Mouse (Mus musculus): ENCODE data around the gene Zcchc18. TPM values are rescaled to one million over a fixed set of nuclear protein-coding genes. Genes with fewer than 3 reads are reported as not detected.
A peak's percentile ranks its signal among the peaks of the same experiment; 100 is the strongest.

The Zcchc18 gene
- polyA plus RNA-seq, 1 experiment from 2014 or later, result 1.9 TPM

DNA sequence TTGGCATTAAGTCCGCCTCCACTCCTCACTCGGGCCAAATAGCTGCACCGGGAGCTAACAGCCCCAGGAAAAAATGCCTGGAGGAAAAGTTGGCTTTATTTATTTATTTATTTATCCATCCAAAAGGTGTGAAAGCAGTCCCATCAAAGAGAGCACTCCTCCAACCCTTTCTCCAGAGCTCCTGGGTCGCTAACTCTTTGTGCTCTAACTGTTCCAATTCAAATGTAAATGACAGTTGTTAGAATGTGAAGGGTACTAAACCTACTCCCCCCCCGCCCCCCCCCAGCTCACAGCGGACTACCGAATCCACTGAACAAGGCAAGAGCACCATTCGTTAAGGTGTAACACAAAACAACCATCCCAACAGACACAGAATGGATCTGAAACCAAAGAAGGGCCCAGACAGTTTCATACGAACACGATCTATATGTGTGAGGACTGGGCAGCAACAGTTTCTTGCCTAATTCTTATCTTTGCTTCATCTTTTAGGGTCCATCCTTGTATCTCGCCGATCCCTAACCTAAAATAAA, 44.6 kb downstream of the Zcchc18 start:
- peak overlapping the region; percentile 86 for H3K27ac ChIP-seq (ENCODE audit: low read length)

DNA sequence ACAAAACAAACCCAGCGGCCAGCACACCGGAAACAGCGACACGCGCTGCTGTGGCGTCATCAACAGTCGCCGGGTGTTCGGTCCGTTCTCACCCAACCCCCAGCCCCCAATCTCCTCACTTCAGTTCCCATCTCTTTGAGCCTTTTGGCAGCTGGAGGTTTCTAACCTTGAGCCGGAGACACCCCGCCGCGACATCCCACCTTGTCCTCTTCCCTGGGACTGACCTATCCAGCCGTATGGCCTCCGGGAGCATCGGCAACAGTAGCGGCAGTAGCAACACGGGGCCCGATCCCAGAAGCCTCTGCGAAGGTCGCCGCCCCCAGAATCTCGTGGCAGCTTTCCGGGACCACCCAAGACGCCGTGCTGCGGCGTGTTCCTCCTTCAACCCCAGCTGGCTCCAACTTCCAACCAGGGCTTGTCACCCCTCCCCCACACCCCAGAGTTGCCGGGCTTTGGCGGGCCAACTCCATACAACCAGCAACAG, 45.1 kb downstream of the Zcchc18 start, which contains the start of gene Slc25a53:
Gene Slc25a53, minus strand, starts transcription at position 303 of the 484 bp plus-strand sequence.
- no peaks in the 10 kb centered on the region for H3K9me3 ChIP-seq (replicated peaks; ENCODE audit: control insufficient read depth, low read length)
- peak within 1 kb of the TSS; percentile 86 for H3K27ac ChIP-seq (ENCODE audit: low read length)
- peak within 1 kb of the TSS; percentile 69 for H3K9ac ChIP-seq (ENCODE audit: low read length)
- no peaks in the 10 kb centered on the region for H3K36me3 ChIP-seq (ENCODE audit: control insufficient read depth, insufficient read depth)
- ATAC-seq (replicated peaks; ENCODE audit: extremely low read depth, insufficient read depth, low FRiP score), result peak; percentile 87
- 0 out of 2 replicates have a peak, but pooled peaks cover 3% of the 10 kb centered on the region for H3K4me1 ChIP-seq (ENCODE audit: control insufficient read depth, insufficient read depth, low read length)
- peak within 1 kb of the TSS; percentile 68 for H3K4me2 ChIP-seq (ENCODE audit: low read depth, low read length)
- H3K4me3 ChIP-seq (ENCODE audit: low read length), result peak within 1 kb of the TSS; percentile 57
- 18% methylated on average over 31 of the region's 31 CpGs for WGBS
- H3K27me3 ChIP-seq (ENCODE audit: control insufficient read depth, insufficient read depth, low read length), result no peaks in the 10 kb centered on the region

More for the DNA sequence above, 44.6 kb downstream of the Zcchc18 start:
- WGBS, result 14% methylated on average over 12 of the region's 12 CpGs
- Histone ChIP-seq H3K4me3 (ENCODE audit: low read length) (peak overlapping the region; percentile 57), H3K4me2 (ENCODE audit: low read depth, low read length) (peak overlapping the region; percentile 68), H3K9ac (ENCODE audit: low read length) (peak overlapping the region; percentile 69), H3K27me3 (ENCODE audit: control insufficient read depth, insufficient read depth, low read length) (no peaks in the 10 kb centered on the region), H3K9me3 (replicated peaks; ENCODE audit: control insufficient read depth, low read length) (no peaks in the 10 kb centered on the region), H3K36me3 (ENCODE audit: control insufficient read depth, insufficient read depth) (no peaks in the 10 kb centered on the region), H3K4me1 (ENCODE audit: control insufficient read depth, insufficient read depth, low read length) (0 out of 2 replicates have a peak, but pooled peaks cover 3% of the 10 kb centered on the region)
- ATAC-seq (replicated peaks; ENCODE audit: extremely low read depth, insufficient read depth, low FRiP score), result no peak

DNA sequence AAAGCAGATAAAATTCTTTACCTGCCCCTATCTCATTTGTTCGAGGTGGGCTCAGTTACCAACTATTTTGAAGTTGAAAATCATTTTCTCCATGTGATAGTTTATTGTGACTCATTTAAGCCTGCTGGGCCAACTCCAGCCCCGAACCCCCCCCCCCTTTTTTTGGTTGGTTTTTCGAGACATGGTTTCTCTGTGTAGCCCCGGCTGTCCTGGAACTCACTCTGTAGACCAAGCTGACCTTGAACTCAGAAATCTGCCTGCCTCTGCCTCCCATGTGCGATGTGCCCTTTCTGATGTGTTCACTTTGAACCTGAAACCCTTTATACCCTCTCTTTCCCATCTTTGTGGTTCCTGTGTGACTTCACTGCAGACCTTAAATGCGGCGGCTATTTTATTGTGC, 45.5 kb downstream of the Zcchc18 start:
- H3K9ac ChIP-seq (ENCODE audit: low read length), result peak overlapping the region; percentile 69
- 34% methylated on average over 7 of the region's 7 CpGs for WGBS
- no peak for ATAC-seq (replicated peaks; ENCODE audit: extremely low read depth, insufficient read depth, low FRiP score)
- 0 out of 2 replicates have a peak, but pooled peaks cover 3% of the 10 kb centered on the region for H3K4me1 ChIP-seq (ENCODE audit: control insufficient read depth, insufficient read depth, low read length)
- no peaks in the 10 kb centered on the region for H3K27me3 ChIP-seq (ENCODE audit: control insufficient read depth, insufficient read depth, low read length)
- peak overlapping the region; percentile 86 for H3K27ac ChIP-seq (ENCODE audit: low read length)
- H3K4me2 ChIP-seq (ENCODE audit: low read depth, low read length), result peak overlapping the region; percentile 68
- no peaks in the 10 kb centered on the region for H3K9me3 ChIP-seq (replicated peaks; ENCODE audit: control insufficient read depth, low read length)
- H3K4me3 ChIP-seq (ENCODE audit: low read length), result peak overlapping the region; percentile 57
- no peaks in the 10 kb centered on the region for H3K36me3 ChIP-seq (ENCODE audit: control insufficient read depth, insufficient read depth)

Other genes starting within 250 kb of the Zcchc18 start
- gene Morf4l2, start 249.5 kb upstream of the Zcchc18 start, polyA plus RNA-seq (2015; fragmentation: Nextera tagmentation; extraction: Ambion mirVana), result 292 and 337 TPM in 2 replicates
- gene Glra4, start 213.0 kb upstream of the Zcchc18 start, polyA plus RNA-seq (2015; fragmentation: Nextera tagmentation; extraction: Ambion mirVana), result not detected in 2 replicates
- gene Plp1, start 170.5 kb upstream of the Zcchc18 start, polyA plus RNA-seq (2015; fragmentation: Nextera tagmentation; extraction: Ambion mirVana), result 3.7 and 4.0 TPM in 2 replicates
- 0.20 and 0.24 TPM in 2 replicates for gene Rab9b, start 124.4 kb upstream of the Zcchc18 start, polyA plus RNA-seq (2015; fragmentation: Nextera tagmentation; extraction: Ambion mirVana)
- not detected in 2 replicates for gene H2bfm, start 65.8 kb upstream of the Zcchc18 start, polyA plus RNA-seq (2015; fragmentation: Nextera tagmentation; extraction: Ambion mirVana)
- gene Tmsb15b2, start 17.7 kb upstream of the Zcchc18 start, polyA plus RNA-seq (2015; fragmentation: Nextera tagmentation; extraction: Ambion mirVana), result 8.4 and 10.8 TPM in 2 replicates
- gene Tmsb15l, start 16.3 kb upstream of the Zcchc18 start, polyA plus RNA-seq (2015; fragmentation: Nextera tagmentation; extraction: Ambion mirVana), result 1.5 and 1.9 TPM in 2 replicates
- 10.1 and 12.4 TPM in 2 replicates for gene Tmsb15b1, start 16.3 kb upstream of the Zcchc18 start, polyA plus RNA-seq (2015; fragmentation: Nextera tagmentation; extraction: Ambion mirVana)
- 4.5 and 4.9 TPM in 2 replicates for gene Slc25a53, start 45.1 kb downstream of the Zcchc18 start, polyA plus RNA-seq (2015; fragmentation: Nextera tagmentation; extraction: Ambion mirVana)
- gene Fam199x, start 56.4 kb downstream of the Zcchc18 start, polyA plus RNA-seq (2015; fragmentation: Nextera tagmentation; extraction: Ambion mirVana), result 3.5 and 4.1 TPM in 2 replicates
- not detected in 2 replicates for gene Esx1, start 128.9 kb downstream of the Zcchc18 start, polyA plus RNA-seq (2015; fragmentation: Nextera tagmentation; extraction: Ambion mirVana)